ENCODE assay signal across 18 mouse cellular contexts in the genomic region with DNA sequence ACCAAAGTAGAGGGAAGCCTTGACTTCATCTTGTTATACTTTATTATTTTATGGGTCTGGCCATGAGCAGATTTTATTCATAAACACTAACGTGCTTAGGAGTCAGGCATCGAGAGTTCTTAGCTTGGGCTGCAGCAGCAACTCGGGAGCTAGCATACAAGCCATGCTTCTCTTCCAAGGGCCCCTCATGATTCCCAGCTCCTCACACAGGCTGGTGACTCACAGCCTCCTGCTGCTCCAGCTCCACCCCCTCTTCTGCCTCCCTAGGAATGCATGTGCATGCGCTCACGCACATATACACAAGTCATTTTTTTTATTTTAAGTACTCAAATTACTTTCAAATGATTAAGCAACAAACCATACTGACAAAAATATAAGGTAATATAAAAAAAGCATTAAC.
"Had no signal": no experiment of that assay in that cellular context is flagged by ENCODE, and none has a peak within 500 bp of the region (broad histone marks: within the 10 kb centered on the region; RNA-seq: fewer than 3 reads in every experiment).

No protein-coding gene starts in this region.

- H3K27ac ChIP-seq: midbrain, embryonic 10.5 days; midbrain, embryonic 13.5 days; midbrain, embryonic 15.5 days; neural tube, embryonic 13.5 days; neural tube, embryonic 15.5 days had no signal

- H3K4me1 ChIP-seq: midbrain, embryonic 10.5 days; midbrain, embryonic 13.5 days; midbrain, embryonic 15.5 days; neural tube, embryonic 13.5 days; neural tube, embryonic 15.5 days had no signal

- H3K4me3 ChIP-seq: midbrain, embryonic 10.5 days; midbrain, embryonic 13.5 days; midbrain, embryonic 15.5 days; myocyte; neural tube, embryonic 13.5 days; neural tube, embryonic 15.5 days had no signal

- DNase-seq: lung, adult 18-20 months; lung, embryonic 14.5 days; lung, postnatal 10 days; lung, postnatal 4 days; retina, postnatal 1 day; right cerebral cortex, adult 18-20 months; right cerebral cortex, postnatal 25 days; right cerebral cortex, postnatal 4 days; spleen, adult 18-20 months; thymus, adult 18-20 months; thymus, postnatal 25 days; thymus, postnatal 4 days had no signal

- H3K27me3 ChIP-seq: midbrain, embryonic 13.5 days; midbrain, embryonic 15.5 days; neural tube, embryonic 13.5 days; neural tube, embryonic 15.5 days had no signal

- H3K4me2 ChIP-seq: lung, embryonic 14.5 days; midbrain, embryonic 13.5 days; midbrain, embryonic 15.5 days; neural tube, embryonic 13.5 days; neural tube, embryonic 15.5 days had no signal

- H3K9ac ChIP-seq: lung, embryonic 14.5 days; midbrain, embryonic 13.5 days; midbrain, embryonic 15.5 days; neural tube, embryonic 13.5 days; neural tube, embryonic 15.5 days had no signal

- H3K9me3 ChIP-seq: midbrain, embryonic 10.5 days; midbrain, embryonic 13.5 days; midbrain, embryonic 15.5 days; neural tube, embryonic 13.5 days; neural tube, embryonic 15.5 days had no signal

- ATAC-seq: midbrain, embryonic 13.5 days; midbrain, embryonic 15.5 days had no signal
